ENCODE assay signal across 16 mouse cellular contexts in genomic region chr10:69730351-69730871, GRCm38 (mm10).
DNase-seq lines count a peak whose midpoint lies in the region; ATAC-seq lines count a peak whose summit lies in the region.
"Had no signal": no experiment of that assay in that cellular context is flagged by ENCODE, and none has a peak within 500 bp of the region (broad histone marks: within the 10 kb centered on the region; RNA-seq: fewer than 3 reads in every experiment).

No protein-coding gene starts in this region.

- no peaks in the 10 kb centered on the region for H3K36me3 ChIP-seq in embryonic facial prominence, embryonic 12.5 days
- H3K36me3 ChIP-seq in embryonic facial prominence, embryonic 10.5 days (replicated peaks) = no peaks in the 10 kb centered on the region
- no peaks in the 10 kb centered on the region for H3K36me3 ChIP-seq in hindbrain, embryonic 12.5 days
- no peaks in the 10 kb centered on the region for H3K36me3 ChIP-seq in midbrain, embryonic 13.5 days
- H3K36me3 ChIP-seq: G1E; heart, embryonic 12.5 days had no signal

- 0 out of 2 replicates have a peak overlapping the region, but pooled peaks have one; percentile 0 for H3K4me2 ChIP-seq in embryonic facial prominence, embryonic 12.5 days (replicated peaks)
- H3K4me2 ChIP-seq in hindbrain, embryonic 12.5 days (replicated peaks) = peak overlapping the region; percentile 15; the same call in 1 of the 2 replicates
- peak overlapping the region; percentile 25 for H3K4me2 ChIP-seq in midbrain, embryonic 13.5 days (replicated peaks)
- H3K4me2 ChIP-seq: heart, embryonic 12.5 days had no signal

- H3K9ac ChIP-seq in embryonic facial prominence, embryonic 12.5 days = no peak overlapping the region
- no peak overlapping the region; the same call in 1 of the 2 replicates for H3K9ac ChIP-seq in hindbrain, embryonic 12.5 days
- peak overlapping the region; percentile 44 for H3K9ac ChIP-seq in midbrain, embryonic 13.5 days (replicated peaks)
- H3K9ac ChIP-seq: heart, embryonic 12.5 days had no signal

- peaks cover 16% of the 10 kb centered on the region for H3K4me1 ChIP-seq in embryonic facial prominence, embryonic 12.5 days
- H3K4me1 ChIP-seq in embryonic facial prominence, embryonic 10.5 days = peaks cover 23% of the 10 kb centered on the region
- H3K4me1 ChIP-seq in hindbrain, embryonic 12.5 days = peaks cover 35% of the 10 kb centered on the region
- peaks cover 30% of the 10 kb centered on the region for H3K4me1 ChIP-seq in midbrain, embryonic 13.5 days (replicated peaks)

- H3K27ac ChIP-seq in embryonic facial prominence, embryonic 12.5 days = 0 out of 2 replicates have a peak overlapping the region, but pooled peaks have one; percentile 20
- H3K27ac ChIP-seq in embryonic facial prominence, embryonic 10.5 days (replicated peaks) = no peak overlapping the region
- peak overlapping the region; percentile 68 for H3K27ac ChIP-seq in hindbrain, embryonic 12.5 days
- H3K27ac ChIP-seq in midbrain, embryonic 13.5 days = peak overlapping the region; percentile 70

- H3K9me3 ChIP-seq in embryonic facial prominence, embryonic 12.5 days = no peaks in the 10 kb centered on the region
- H3K9me3 ChIP-seq in embryonic facial prominence, embryonic 10.5 days = no peaks in the 10 kb centered on the region
- no peaks in the 10 kb centered on the region for H3K9me3 ChIP-seq in hindbrain, embryonic 12.5 days (replicated peaks)
- no peaks in the 10 kb centered on the region for H3K9me3 ChIP-seq in midbrain, embryonic 13.5 days
- H3K9me3 ChIP-seq: heart, embryonic 12.5 days had no signal

- 37% methylated on average over 10 of the region's 10 CpGs for WGBS in embryonic facial prominence, embryonic 12.5 days
- 70% methylated on average over 10 of the region's 10 CpGs for WGBS in embryonic facial prominence, embryonic 10.5 days
- 38% methylated on average over 10 of the region's 10 CpGs for WGBS in hindbrain, embryonic 12.5 days
- 48% methylated on average over 10 of the region's 10 CpGs for WGBS in midbrain, embryonic 13.5 days

- DNase-seq in embryonic facial prominence, embryonic 10.5 days (ENCODE audit: low spot score) = no peak
- DNase-seq in cerebellum, adult 9-10 months = peak; percentile 72
- no peak for DNase-seq in spleen, postnatal 10 days (ENCODE audit: low spot score in 2 of 2)
- DNase-seq in embryo, embryonic 10.5 days (ENCODE audit: low spot score) = no peak
- DNase-seq: gastrocnemius, adult 2 months; kidney, postnatal 14 days had no signal

- H3K4me3 ChIP-seq in embryonic facial prominence, embryonic 12.5 days = no peak overlapping the region
- no peak overlapping the region for H3K4me3 ChIP-seq in embryonic facial prominence, embryonic 10.5 days
- H3K4me3 ChIP-seq in hindbrain, embryonic 12.5 days = no peak overlapping the region
- H3K4me3 ChIP-seq in midbrain, embryonic 13.5 days (replicated peaks) = no peak overlapping the region
- H3K4me3 ChIP-seq: gastrocnemius, adult 2 months; heart, embryonic 12.5 days; myocyte had no signal

- H3K27me3 ChIP-seq in embryonic facial prominence, embryonic 12.5 days = no peaks in the 10 kb centered on the region
- H3K27me3 ChIP-seq in embryonic facial prominence, embryonic 10.5 days (replicated peaks; ENCODE audit: low read depth, poor library complexity, severe bottlenecking) = no peaks in the 10 kb centered on the region
- H3K27me3 ChIP-seq in hindbrain, embryonic 12.5 days = no peaks in the 10 kb centered on the region
- no peaks in the 10 kb centered on the region for H3K27me3 ChIP-seq in midbrain, embryonic 13.5 days
- H3K27me3 ChIP-seq: heart, embryonic 12.5 days had no signal

- no peak for ATAC-seq in embryonic facial prominence, embryonic 12.5 days (ENCODE audit: insufficient number of reproducible peaks, insufficient read depth, low FRiP score, low TSS enrichment)
- peak; percentile 51 for ATAC-seq in hindbrain, embryonic 12.5 days (ENCODE audit: low FRiP score)
- peak; percentile 43; the same call in 1 of the 2 replicates for ATAC-seq in midbrain, embryonic 13.5 days
- ATAC-seq in megakaryocyte-erythroid progenitor cell, adult 5-6 weeks (replicated peaks; ENCODE audit: low FRiP score, low TSS enrichment, poor library complexity, severe bottlenecking) = no peak
- ATAC-seq: activated CD4-positive, CD25-positive, alpha-beta regulatory T cell, adult 4 months; inflammation-experienced regulatory T-cells, adult 6 months; lung, postnatal 0 days had no signal

Comparison
In these comparisons a context has a peak if more than half of its experiments do, and no peak if none do; other contexts are left out.
1. ATAC-seq: peak in hindbrain, embryonic 12.5 days (single experiment) and midbrain, embryonic 13.5 days (single experiment); none in embryonic facial prominence, embryonic 12.5 days (single experiment) and megakaryocyte-erythroid progenitor cell, adult 5-6 weeks (single experiment).
2. Peak in every context shown above with its lines, with median percentiles within 50 percentile points of each other: H3K4me2 ChIP-seq.